Mouse (Mus musculus) retina, adult 2 months (tissue): ENCODE data around the gene Postn.

Experiments used
- DNase-seq: peaks from one replicate; pipeline ENCODE4 v3.0.0-alpha.2; 2012; ENCODE audit warnings: low read depth, low spot score

The Postn gene

GRCm38 (mm10) chr3:54360897-54361296 lies at the start of gene Postn:
Gene Postn, plus strand, starts transcription at chr3:54361109.
- no peak for DNase-seq

- DNase-seq = no peak
Observed at GRCm38 (mm10) chr3:54314055-54314454, 46.9 kb upstream of the Postn start.

GRCm38 (mm10) chr3:54352891-54353652 lies 7.8 kb upstream of the Postn start:
- peak; percentile 40 for DNase-seq

GRCm38 (mm10) chr3:54357561-54357960 lies 3.3 kb upstream of the Postn start:
- no peak for DNase-seq

GRCm38 (mm10) chr3:54358463-54359189 lies 2.3 kb upstream of the Postn start:
- DNase-seq = no peak

GRCm38 (mm10) chr3:54361656-54362055 lies 747 bp downstream of the Postn start:
- DNase-seq = no peak

- no peak for DNase-seq
Observed at GRCm38 (mm10) chr3:54371015-54371414, 10.1 kb downstream of the Postn start.

GRCm38 (mm10) chr3:54372625-54373024 lies 11.7 kb downstream of the Postn start:
- DNase-seq = no peak

- no peak for DNase-seq
Observed at GRCm38 (mm10) chr3:54376014-54376413, 15.1 kb downstream of the Postn start.

GRCm38 (mm10) chr3:54377647-54378046 lies 16.7 kb downstream of the Postn start:
- DNase-seq = no peak

- no peak for DNase-seq
Observed at GRCm38 (mm10) chr3:54378135-54378534, 17.2 kb downstream of the Postn start.

- no peak for DNase-seq
Observed at GRCm38 (mm10) chr3:54379981-54380380, 19.1 kb downstream of the Postn start.

- DNase-seq = no peak
Observed at GRCm38 (mm10) chr3:54399321-54399720, 38.4 kb downstream of the Postn start.

- no peak for DNase-seq
Observed at GRCm38 (mm10) chr3:54399911-54400310, 39.0 kb downstream of the Postn start.

GRCm38 (mm10) chr3:54400617-54401016 lies 39.7 kb downstream of the Postn start:
- DNase-seq = no peak

- no peak for DNase-seq
Observed at GRCm38 (mm10) chr3:54401706-54402105, 40.8 kb downstream of the Postn start.

- no peak for DNase-seq
Observed at GRCm38 (mm10) chr3:54403791-54404190, 42.9 kb downstream of the Postn start.

- no peak for DNase-seq
Observed at GRCm38 (mm10) chr3:54406567-54406966, 45.7 kb downstream of the Postn start.

GRCm38 (mm10) chr3:54411052-54411451 lies 50.1 kb downstream of the Postn start:
- DNase-seq = no peak

- DNase-seq = no peak
Observed at GRCm38 (mm10) chr3:54412885-54413583, 52.1 kb downstream of the Postn start.

GRCm38 (mm10) chr3:54413584-54413897 lies 52.6 kb downstream of the Postn start:
- DNase-seq = no peak

- no peak for DNase-seq
Observed at GRCm38 (mm10) chr3:54414386-54414785, 53.5 kb downstream of the Postn start.
